Mouse (Mus musculus): ENCODE results near the gene Zpr1.

- TF ChIP-seq CTCF (IDR thresholded peaks at IDR 0.05; ENCODE audit: low read depth) (no peak), EP300 (IDR thresholded peaks at IDR 0.05; ENCODE audit: low read depth) (no peak)
Observed at GRCm38 (mm10) chr9:46241818-46242217, 31.0 kb upstream of the Zpr1 start.
